Mouse (Mus musculus) cerebellum, postnatal 10 days (tissue): ENCODE data around the gene Mxd4.

ENCODE experiments used
- DNase-seq, 2 experiments: peaks; one replicate each; pipeline ENCODE4 v3.0.0; 2021; ENCODE audit warnings: mixed read lengths in 2 of 2

Mxd4 gene

GRCm38 (mm10) chr5:34168950-34169891 is 18.3 kb downstream of the Mxd4 start, which contains the start of the genes Poln and Haus3:
Gene Poln, minus strand, starts transcription at chr5:34169448.
Gene Haus3, minus strand, starts transcription at chr5:34169527.
- peak; percentile 99 to 100 for DNase-seq

DNA sequence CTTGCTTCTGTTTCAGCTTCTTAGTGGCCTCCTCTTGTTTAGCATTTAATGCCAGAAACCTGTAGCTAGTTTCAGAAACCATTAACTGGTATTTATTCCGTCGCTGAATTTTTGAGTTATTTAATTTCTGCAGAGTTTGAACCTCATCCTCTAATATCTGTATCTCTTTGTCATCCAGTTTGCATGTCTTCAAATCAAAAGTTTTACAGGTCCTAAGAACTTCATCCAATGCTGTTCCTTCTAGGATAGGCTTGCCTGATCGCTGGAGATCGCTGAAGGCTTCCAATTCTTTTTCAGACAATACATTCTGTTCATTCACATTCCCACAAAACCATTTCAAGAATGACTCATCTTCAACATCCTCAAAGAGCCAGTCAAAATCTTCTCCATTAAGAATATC is 19.7 kb downstream of the Mxd4 start:
- DNase-seq, result no peak

DNA sequence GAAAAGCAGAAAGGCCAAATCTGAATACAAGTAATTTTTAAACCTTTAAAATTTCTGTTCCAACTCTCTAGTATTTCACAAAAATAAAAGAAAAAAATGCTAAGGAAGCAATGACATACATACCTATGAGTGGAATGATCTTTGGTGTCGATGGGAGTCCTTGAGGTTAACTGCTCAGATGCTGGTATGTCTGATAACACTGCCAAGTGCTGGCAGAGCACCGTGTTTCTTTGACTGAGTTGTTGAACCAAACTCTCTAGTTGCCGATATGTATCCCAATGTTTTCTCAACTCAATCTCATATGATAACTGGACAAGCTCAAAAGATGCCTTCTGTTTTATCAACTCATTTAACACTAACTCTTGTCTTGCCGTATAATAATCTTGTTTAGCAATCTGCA is 21.7 kb downstream of the Mxd4 start:
- no peak for DNase-seq

DNA sequence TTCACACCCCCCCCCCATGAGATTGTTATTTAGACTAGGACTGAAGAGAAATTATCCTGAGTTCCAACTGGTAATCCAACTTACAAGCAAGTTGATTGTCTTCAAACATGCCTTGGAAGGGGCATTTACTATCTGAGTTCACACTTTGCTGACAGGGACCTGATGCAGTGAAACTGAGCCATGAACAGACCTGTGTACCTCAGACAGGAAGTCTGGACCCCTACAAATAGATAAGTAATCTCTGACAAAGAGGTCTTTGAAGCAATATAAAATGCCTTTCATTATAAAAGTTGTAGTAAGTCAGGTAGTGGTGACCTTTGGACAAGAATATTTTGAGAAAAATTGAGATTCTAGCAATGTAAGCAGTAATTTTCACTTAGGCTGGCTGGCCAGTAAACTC is 39.0 kb downstream of the Mxd4 start:
- DNase-seq, result no peak

GRCm38 (mm10) chr5:34147554-34147953 is 40.0 kb downstream of the Mxd4 start:
- peak in 1 of 2 experiments; percentile 11 for DNase-seq

DNA sequence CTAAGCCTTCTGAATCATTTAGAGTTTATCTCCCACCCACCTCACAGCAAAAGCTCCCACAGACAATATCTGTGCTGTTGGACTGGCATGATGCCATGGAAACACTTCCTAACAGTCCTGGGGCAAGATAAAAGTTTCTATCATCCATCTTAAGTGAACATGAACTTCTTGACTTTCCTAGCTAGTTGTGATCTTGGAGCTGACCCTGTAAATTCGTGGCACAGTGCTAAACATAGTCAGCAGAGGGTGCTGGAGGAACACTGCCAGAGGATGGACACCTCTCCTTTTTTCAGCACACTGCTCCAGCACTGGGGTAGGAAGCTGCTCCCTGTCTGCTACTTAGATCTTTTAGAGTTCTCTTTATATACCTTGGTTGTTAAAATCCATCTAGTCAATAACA is 47.8 kb downstream of the Mxd4 start:
- peak; percentile 72 for DNase-seq

DNA sequence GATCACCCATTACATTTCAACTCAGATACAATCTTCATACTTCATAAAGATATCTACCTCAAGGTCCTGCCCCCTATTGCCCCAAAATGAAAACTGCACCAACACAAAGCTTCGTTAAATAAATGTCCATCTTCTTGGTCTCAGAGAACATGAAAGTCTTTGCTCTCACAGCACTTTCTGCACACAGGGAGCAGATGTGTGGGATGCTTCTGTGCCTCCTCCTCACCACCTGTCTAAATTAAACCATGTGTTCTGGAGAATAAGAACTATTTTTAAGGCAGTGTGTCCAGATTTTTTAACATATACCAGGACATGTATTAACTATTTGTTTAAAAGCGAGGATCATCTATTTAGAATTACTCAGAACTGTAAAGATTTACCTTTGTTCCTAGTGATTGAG is 54.8 kb downstream of the Mxd4 start:
- no peak for DNase-seq

DNA sequence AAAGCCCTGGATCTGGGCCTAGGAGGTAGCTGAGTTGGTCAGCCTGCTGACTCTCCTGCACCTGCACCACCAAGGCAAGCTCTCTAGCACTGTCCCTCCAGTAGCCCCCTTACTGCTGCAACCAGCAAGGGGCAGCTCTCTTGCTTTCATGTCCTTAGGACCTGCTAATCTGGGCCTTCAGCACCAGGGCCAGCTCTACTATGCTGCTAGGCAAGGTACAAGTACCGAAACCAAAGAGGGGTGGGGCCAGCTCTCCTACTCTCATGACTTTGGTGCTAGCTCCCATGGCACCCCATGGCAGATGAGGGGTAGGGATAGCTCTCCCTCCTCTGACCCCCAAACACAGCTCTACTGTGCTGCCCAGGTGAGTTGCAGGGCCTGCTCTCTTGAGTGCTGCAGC is 63.4 kb downstream of the Mxd4 start:
- DNase-seq, result no peak
